Mouse (Mus musculus): ENCODE data around the gene Nemp1. TPM values are rescaled to one million over a fixed set of nuclear protein-coding genes. Genes with fewer than 3 reads are reported as not detected.
A peak's percentile ranks its signal among the peaks of the same experiment; 100 is the strongest.

Gene Nemp1
- polyA plus RNA-seq (2012; rRNA removed), result 46.8 and 58.1 TPM in 2 replicates

- Histone ChIP-seq H3K27me3 (ENCODE audit: control insufficient read depth, insufficient read depth, low read length) (no peaks in the 10 kb centered on the region), H3K36me3 (ENCODE audit: control insufficient read depth, insufficient read depth, low read length) (no peaks in the 10 kb centered on the region), H3K4me1 (ENCODE audit: control insufficient read depth, insufficient read depth, low read length) (peaks cover 30% of the 10 kb centered on the region), H3K4me3 (ENCODE audit: control insufficient read depth, low read depth, low read length) (peak within 1 kb of the TSS; percentile 93), H3K27ac (ENCODE audit: control insufficient read depth, insufficient read depth, low read depth, low read length) (peak within 1 kb of the TSS; percentile 94)
- no peak for TF ChIP-seq CTCF (IDR thresholded peaks at IDR 0.05; ENCODE audit: control insufficient read depth, insufficient read depth, insufficient replicate concordance, low read depth, low read length)
- TF ChIP-seq POLR2A (IDR thresholded peaks at IDR 0.05; ENCODE audit: control insufficient read depth, low read depth, low read length), result no peak; the same call in 1 of the 2 replicates
Observed at GRCm38 (mm10) chr10:127666501-127667268, at the start of gene Nemp1. Nemp1 (plus strand) TSS chr10:127666901.

- no peaks in the 10 kb centered on the region; the same call in 1 of the 2 replicates for H3K27me3 ChIP-seq (ENCODE audit: control insufficient read depth, insufficient read depth, low read length)
- no peak overlapping the region for H3K27ac ChIP-seq (ENCODE audit: control insufficient read depth, insufficient read depth, low read depth, low read length)
- peaks cover 12% of the 10 kb centered on the region for H3K4me1 ChIP-seq (ENCODE audit: control insufficient read depth, insufficient read depth, low read length)
- H3K36me3 ChIP-seq (ENCODE audit: control insufficient read depth, insufficient read depth, low read length), result no peaks in the 10 kb centered on the region
- H3K4me3 ChIP-seq (ENCODE audit: control insufficient read depth, low read depth, low read length), result no peak overlapping the region
- no peak for TF ChIP-seq POLR2A (IDR thresholded peaks at IDR 0.05; ENCODE audit: control insufficient read depth, low read depth, low read length)
- TF ChIP-seq CTCF (IDR thresholded peaks at IDR 0.05; ENCODE audit: control insufficient read depth, insufficient read depth, insufficient replicate concordance, low read depth, low read length), result no peak
Observed at GRCm38 (mm10) chr10:127617294-127617693, 49.4 kb upstream of the Nemp1 start.

GRCm38 (mm10) chr10:127618173-127618572 is 48.5 kb upstream of the Nemp1 start:
- H3K4me3 ChIP-seq (ENCODE audit: control insufficient read depth, low read depth, low read length), result no peak overlapping the region
- H3K27me3 ChIP-seq (ENCODE audit: control insufficient read depth, insufficient read depth, low read length), result no peaks in the 10 kb centered on the region; the same call in 1 of the 2 replicates
- H3K36me3 ChIP-seq (ENCODE audit: control insufficient read depth, insufficient read depth, low read length), result no peaks in the 10 kb centered on the region
- H3K4me1 ChIP-seq (ENCODE audit: control insufficient read depth, insufficient read depth, low read length), result peaks cover 12% of the 10 kb centered on the region
- TF ChIP-seq CTCF (IDR thresholded peaks at IDR 0.05; ENCODE audit: control insufficient read depth, insufficient read depth, insufficient replicate concordance, low read depth, low read length) (no peak), POLR2A (IDR thresholded peaks at IDR 0.05; ENCODE audit: control insufficient read depth, low read depth, low read length) (no peak)
- H3K27ac ChIP-seq (ENCODE audit: control insufficient read depth, insufficient read depth, low read depth, low read length), result no peak overlapping the region

- Histone ChIP-seq H3K27ac (ENCODE audit: control insufficient read depth, insufficient read depth, low read depth, low read length) (peak overlapping the region; percentile 67), H3K4me3 (ENCODE audit: control insufficient read depth, low read depth, low read length) (peak overlapping the region; percentile 65), H3K4me1 (ENCODE audit: control insufficient read depth, insufficient read depth, low read length) (peaks cover 12% of the 10 kb centered on the region), H3K27me3 (ENCODE audit: control insufficient read depth, insufficient read depth, low read length) (no peaks in the 10 kb centered on the region; the same call in 1 of the 2 replicates), H3K36me3 (ENCODE audit: control insufficient read depth, insufficient read depth, low read length) (no peaks in the 10 kb centered on the region)
- TF ChIP-seq POLR2A (IDR thresholded peaks at IDR 0.05; ENCODE audit: control insufficient read depth, low read depth, low read length) (no peak), CTCF (IDR thresholded peaks at IDR 0.05; ENCODE audit: control insufficient read depth, insufficient read depth, insufficient replicate concordance, low read depth, low read length) (no peak)
Observed at GRCm38 (mm10) chr10:127619119-127619721, 47.5 kb upstream of the Nemp1 start.

GRCm38 (mm10) chr10:127619941-127620405 is 46.7 kb upstream of the Nemp1 start:
- Histone ChIP-seq H3K27ac (ENCODE audit: control insufficient read depth, insufficient read depth, low read depth, low read length) (peak overlapping the region; percentile 66), H3K4me3 (ENCODE audit: control insufficient read depth, low read depth, low read length) (peak overlapping the region; percentile 65), H3K4me1 (ENCODE audit: control insufficient read depth, insufficient read depth, low read length) (peaks cover 12% of the 10 kb centered on the region), H3K27me3 (ENCODE audit: control insufficient read depth, insufficient read depth, low read length) (no peaks in the 10 kb centered on the region; the same call in 1 of the 2 replicates), H3K36me3 (ENCODE audit: control insufficient read depth, insufficient read depth, low read length) (no peaks in the 10 kb centered on the region)
- TF ChIP-seq POLR2A (IDR thresholded peaks at IDR 0.05; ENCODE audit: control insufficient read depth, low read depth, low read length) (no peak), CTCF (IDR thresholded peaks at IDR 0.05; ENCODE audit: control insufficient read depth, insufficient read depth, insufficient replicate concordance, low read depth, low read length) (no peak)

- Histone ChIP-seq H3K36me3 (ENCODE audit: control insufficient read depth, insufficient read depth, low read length) (no peaks in the 10 kb centered on the region), H3K4me1 (ENCODE audit: control insufficient read depth, insufficient read depth, low read length) (peaks cover 12% of the 10 kb centered on the region), H3K4me3 (ENCODE audit: control insufficient read depth, low read depth, low read length) (peak within 1 kb of the TSS; percentile 80), H3K27me3 (ENCODE audit: control insufficient read depth, insufficient read depth, low read length) (no peaks in the 10 kb centered on the region; the same call in 1 of the 2 replicates), H3K27ac (ENCODE audit: control insufficient read depth, insufficient read depth, low read depth, low read length) (peak within 1 kb of the TSS; percentile 89)
- TF ChIP-seq CTCF (IDR thresholded peaks at IDR 0.05; ENCODE audit: control insufficient read depth, insufficient read depth, insufficient replicate concordance, low read depth, low read length), result no peak
Observed at GRCm38 (mm10) chr10:127620406-127621190, 46.1 kb upstream of the Nemp1 start, which contains the start of gene Lrp1. Lrp1 (minus strand) TSS chr10:127621148.

Data from testis, adult 2 months (tissue).